Mouse (Mus musculus): ENCODE measurements at regions not wholly inside any gene's neighbourhood (a gene's known extent, or its start where the extent isn't known, plus 50 kb on each side); places are given as distances from the start of the nearest gene placed in this dataset.

GRCm38 (mm10) chr10:87740323-87740722 lies 117.7 kb upstream of the Igf1 start:
- H3K9me3 ChIP-seq, result no peaks in the 10 kb centered on the region
- no peak overlapping the region for H3K9ac ChIP-seq
- no peak overlapping the region for H3K4me2 ChIP-seq (replicated peaks)
- WGBS, result 62% methylated on average over 8 of the region's 8 CpGs
- H3K27me3 ChIP-seq, result no peaks in the 10 kb centered on the region
- 0 out of 2 replicates have a peak, but pooled peaks cover 3% of the 10 kb centered on the region for H3K4me1 ChIP-seq
- ATAC-seq (ENCODE audit: insufficient number of reproducible peaks, insufficient read depth, low FRiP score, low TSS enrichment), result 0 out of 2 replicates have a peak, but pooled peaks have one; percentile 28
- H3K27ac ChIP-seq, result no peak overlapping the region; the same call in 1 of the 2 replicates
- no peaks in the 10 kb centered on the region for H3K36me3 ChIP-seq
- H3K4me3 ChIP-seq, result no peak overlapping the region

- no peak for ATAC-seq (ENCODE audit: insufficient number of reproducible peaks, insufficient read depth, low FRiP score, low TSS enrichment)
- Histone ChIP-seq H3K9ac (no peak overlapping the region), H3K4me1 (0 out of 2 replicates have a peak, but pooled peaks cover 3% of the 10 kb centered on the region), H3K4me2 (replicated peaks) (no peak overlapping the region), H3K4me3 (no peak overlapping the region), H3K36me3 (no peaks in the 10 kb centered on the region), H3K27me3 (no peaks in the 10 kb centered on the region), H3K9me3 (no peaks in the 10 kb centered on the region), H3K27ac (no peak overlapping the region)
- WGBS, result 84% methylated on average over 3 of the region's 3 CpGs
These were observed 115.3 kb upstream of the Igf1 start for GRCm38 (mm10) chr10:87742766-87743165.

GRCm38 (mm10) chr10:87747846-87748552 lies 110.1 kb upstream of the Igf1 start:
- Histone ChIP-seq H3K4me2 (replicated peaks) (no peak overlapping the region), H3K36me3 (no peaks in the 10 kb centered on the region), H3K27ac (no peak overlapping the region), H3K27me3 (no peaks in the 10 kb centered on the region), H3K9me3 (no peaks in the 10 kb centered on the region), H3K4me3 (no peak overlapping the region), H3K4me1 (0 out of 2 replicates have a peak, but pooled peaks cover 3% of the 10 kb centered on the region), H3K9ac (no peak overlapping the region)
- WGBS, result 80% methylated on average over 2 of the region's 2 CpGs
- no peak for ATAC-seq (ENCODE audit: insufficient number of reproducible peaks, insufficient read depth, low FRiP score, low TSS enrichment)

- Histone ChIP-seq H3K9ac (no peak overlapping the region), H3K4me3 (no peak overlapping the region), H3K4me2 (replicated peaks) (no peak overlapping the region), H3K9me3 (no peaks in the 10 kb centered on the region), H3K4me1 (0 out of 2 replicates have a peak, but pooled peaks cover under 1% of the 10 kb centered on the region), H3K27ac (no peak overlapping the region), H3K36me3 (no peaks in the 10 kb centered on the region), H3K27me3 (no peaks in the 10 kb centered on the region)
- 75% methylated on average over 4 of the region's 4 CpGs for WGBS
- no peak for ATAC-seq (ENCODE audit: insufficient number of reproducible peaks, insufficient read depth, low FRiP score, low TSS enrichment)
These were observed 109.4 kb upstream of the Igf1 start for GRCm38 (mm10) chr10:87748631-87749193.

- Histone ChIP-seq H3K4me3 (no peak overlapping the region), H3K27ac (no peak overlapping the region), H3K4me1 (no peaks in the 10 kb centered on the region), H3K9ac (no peak overlapping the region), H3K27me3 (no peaks in the 10 kb centered on the region), H3K4me2 (replicated peaks) (no peak overlapping the region), H3K36me3 (no peaks in the 10 kb centered on the region), H3K9me3 (no peaks in the 10 kb centered on the region)
- ATAC-seq (ENCODE audit: insufficient number of reproducible peaks, insufficient read depth, low FRiP score, low TSS enrichment), result no peak
These were observed 107.7 kb upstream of the Igf1 start for GRCm38 (mm10) chr10:87750321-87750720.

GRCm38 (mm10) chr10:87750972-87751371 lies 107.1 kb upstream of the Igf1 start:
- 28% methylated on average over 1 of the region's 1 CpGs for WGBS
- H3K4me2 ChIP-seq (replicated peaks), result no peak overlapping the region
- H3K9ac ChIP-seq, result no peak overlapping the region
- no peaks in the 10 kb centered on the region for H3K4me1 ChIP-seq
- no peak overlapping the region for H3K27ac ChIP-seq
- H3K27me3 ChIP-seq, result no peaks in the 10 kb centered on the region
- no peaks in the 10 kb centered on the region for H3K9me3 ChIP-seq
- H3K4me3 ChIP-seq, result no peak overlapping the region
- ATAC-seq (ENCODE audit: insufficient number of reproducible peaks, insufficient read depth, low FRiP score, low TSS enrichment), result no peak
- H3K36me3 ChIP-seq, result no peaks in the 10 kb centered on the region

GRCm38 (mm10) chr10:87752117-87752516 lies 105.9 kb upstream of the Igf1 start:
- H3K4me1 ChIP-seq, result no peaks in the 10 kb centered on the region
- WGBS, result 53% methylated on average over 2 of the region's 2 CpGs
- no peaks in the 10 kb centered on the region for H3K36me3 ChIP-seq
- no peak overlapping the region for H3K4me3 ChIP-seq
- no peaks in the 10 kb centered on the region for H3K27me3 ChIP-seq
- H3K9me3 ChIP-seq, result no peaks in the 10 kb centered on the region
- no peak overlapping the region for H3K9ac ChIP-seq
- H3K4me2 ChIP-seq (replicated peaks), result no peak overlapping the region
- H3K27ac ChIP-seq, result no peak overlapping the region
- ATAC-seq (ENCODE audit: insufficient number of reproducible peaks, insufficient read depth, low FRiP score, low TSS enrichment), result peak; percentile 22; the same call in 1 of the 2 replicates

- Histone ChIP-seq H3K4me3 (no peak overlapping the region), H3K9ac (no peak overlapping the region), H3K27ac (no peak overlapping the region), H3K9me3 (no peaks in the 10 kb centered on the region), H3K4me1 (no peaks in the 10 kb centered on the region), H3K27me3 (no peaks in the 10 kb centered on the region), H3K4me2 (replicated peaks) (no peak overlapping the region), H3K36me3 (no peaks in the 10 kb centered on the region)
- 57% methylated on average over 1 of the region's 1 CpGs for WGBS
- ATAC-seq (ENCODE audit: insufficient number of reproducible peaks, insufficient read depth, low FRiP score, low TSS enrichment), result no peak
These were observed 104.6 kb upstream of the Igf1 start for GRCm38 (mm10) chr10:87753483-87753882.

GRCm38 (mm10) chr10:87761528-87762030 lies 96.5 kb upstream of the Igf1 start:
- no peaks in the 10 kb centered on the region for H3K27me3 ChIP-seq
- no peak for ATAC-seq (ENCODE audit: insufficient number of reproducible peaks, insufficient read depth, low FRiP score, low TSS enrichment)
- 84% methylated on average over 5 of the region's 5 CpGs for WGBS

GRCm38 (mm10) chr10:87787521-87787920 lies 70.5 kb upstream of the Igf1 start:
- Histone ChIP-seq H3K27ac (no peak overlapping the region), H3K27me3 (no peaks in the 10 kb centered on the region), H3K9ac (no peak overlapping the region), H3K36me3 (no peaks in the 10 kb centered on the region), H3K4me3 (no peak overlapping the region), H3K4me1 (no peaks in the 10 kb centered on the region), H3K9me3 (no peaks in the 10 kb centered on the region), H3K4me2 (replicated peaks) (no peak overlapping the region)
- no peak for ATAC-seq (ENCODE audit: insufficient number of reproducible peaks, insufficient read depth, low FRiP score, low TSS enrichment)
- WGBS, result 75% methylated on average over 4 of the region's 4 CpGs

More at GRCm38 (mm10) chr10:87761528-87762030, 96.5 kb upstream of the Igf1 start:
- no peaks in the 10 kb centered on the region for H3K36me3 ChIP-seq
- H3K27ac ChIP-seq, result no peak overlapping the region
- no peaks in the 10 kb centered on the region for H3K4me1 ChIP-seq
- H3K9ac ChIP-seq, result no peak overlapping the region
- no peak overlapping the region for H3K4me3 ChIP-seq
- no peak overlapping the region for H3K4me2 ChIP-seq (replicated peaks)
- no peaks in the 10 kb centered on the region for H3K9me3 ChIP-seq

GRCm38 (mm10) chr10:87792346-87792745 lies 65.7 kb upstream of the Igf1 start:
- H3K36me3 ChIP-seq, result no peaks in the 10 kb centered on the region
- H3K4me3 ChIP-seq, result no peak overlapping the region

More at GRCm38 (mm10) chr10:87792346-87792745, 65.7 kb upstream of the Igf1 start:
- Histone ChIP-seq H3K9me3 (no peaks in the 10 kb centered on the region), H3K9ac (no peak overlapping the region), H3K27me3 (no peaks in the 10 kb centered on the region), H3K27ac (no peak overlapping the region), H3K4me1 (no peaks in the 10 kb centered on the region), H3K4me2 (replicated peaks) (no peak overlapping the region)
- ATAC-seq (ENCODE audit: insufficient number of reproducible peaks, insufficient read depth, low FRiP score, low TSS enrichment), result no peak
